Mouse (Mus musculus) liver, adult 2 months (tissue): ENCODE measurements around the gene Cant1.

Experiments
- CTCF ChIP-seq: fragments of 200-500 bp; IDR thresholded peaks from 2 replicates; pipeline ENCODE4 v1.5.1; 2011; ENCODE audit warnings: low read depth, low read length, control low read depth
- POLR2A ChIP-seq: fragments of 200-500 bp; IDR thresholded peaks from 2 replicates; pipeline ENCODE4 v1.6.1; 2011; ENCODE audit warnings: low read length, control low read depth; ENCODE audit not compliant: insufficient read depth; ENCODE audit errors: extremely low read depth

DNA sequence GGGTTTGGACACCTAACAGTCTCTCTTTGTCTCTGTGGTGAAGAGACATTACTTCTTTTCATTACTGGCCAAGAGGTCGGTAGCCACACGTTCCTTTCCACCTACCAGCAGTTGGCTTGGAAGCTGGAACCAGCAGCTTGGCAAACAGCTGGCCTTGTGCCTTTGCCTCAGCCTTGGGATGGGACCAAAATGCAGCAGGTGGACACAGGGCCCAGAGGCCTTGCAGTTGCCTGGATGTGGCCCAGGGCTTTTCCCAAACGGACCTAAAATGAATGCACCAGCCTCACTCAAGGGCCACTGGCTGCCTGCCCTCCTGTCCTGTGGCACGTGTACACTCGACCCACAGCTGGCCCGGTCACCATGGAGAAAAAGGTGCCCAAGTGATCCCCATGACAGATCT is 32.3 kb upstream of the Cant1 start:
- TF ChIP-seq CTCF, result no peak
- TF ChIP-seq POLR2A, result no peak
